Mouse (Mus musculus) C2C12 (cell line): Measurements from ENCODE around the gene Ube2ql1. TPM values are rescaled to one million over a fixed set of nuclear protein-coding genes. Genes with fewer than 3 reads are reported as not detected.

Source experiments
- H3K27me3 ChIP-seq: one replicate; pipeline ENCODE4 v1.6.1; 2011; ENCODE audit not compliant: control insufficient read depth, insufficient read depth, insufficient read length
- H3K36me3 ChIP-seq: one replicate; pipeline ENCODE4 v1.6.1; 2011; ENCODE audit not compliant: control insufficient read depth, insufficient read depth
- H3K4me3 ChIP-seq: one replicate; pipeline ENCODE4 v1.5.1; 2011; ENCODE audit warnings: mild to moderate bottlenecking, control low read depth; ENCODE audit not compliant: poor library complexity, insufficient read depth, severe bottlenecking
- H3K79me2 ChIP-seq: one replicate; pipeline ENCODE4 v1.6.1; 2011; ENCODE audit not compliant: control insufficient read depth, insufficient read depth
- H3K79me3 ChIP-seq: one replicate; pipeline ENCODE4 v1.6.1; 2011; ENCODE audit warnings: low read depth, control low read depth
- H3ac ChIP-seq: one replicate; pipeline ENCODE3; 2011; ENCODE audit warnings: low read depth; ENCODE audit not compliant: control insufficient read depth, insufficient read length
- CEBPB ChIP-seq: IDR thresholded peaks from one replicate; pipeline ENCODE4 v1.6.1; 2011; ENCODE audit warnings: low read depth, mild to moderate bottlenecking, control low read depth, moderate library complexity
- CTCF ChIP-seq: IDR thresholded peaks from one replicate; pipeline ENCODE4 v1.5.1; 2011; ENCODE audit not compliant: control insufficient read depth, insufficient read depth, insufficient read length
- FOSL1 ChIP-seq: IDR thresholded peaks from one replicate; pipeline ENCODE4 v1.8.0; 2011; ENCODE audit warnings: mild to moderate bottlenecking, low read length; ENCODE audit not compliant: poor library complexity, insufficient read depth, severe bottlenecking
- MAX ChIP-seq: IDR thresholded peaks from one replicate; pipeline ENCODE4 v1.6.1; 2011; ENCODE audit warnings: mild to moderate bottlenecking, control low read depth
- MYOD1 ChIP-seq: IDR thresholded peaks from one replicate; pipeline ENCODE4 v1.6.1; 2011; ENCODE audit warnings: low read depth; ENCODE audit not compliant: control insufficient read depth, insufficient read length
- MYOG ChIP-seq: IDR thresholded peaks from one replicate; pipeline ENCODE4 v1.6.1; 2011; ENCODE audit not compliant: control insufficient read depth, insufficient read length; ENCODE audit errors: extremely low read depth
- USF1 ChIP-seq: IDR thresholded peaks from one replicate; pipeline ENCODE4 v1.6.1; 2011; ENCODE audit warnings: low read depth, mild to moderate bottlenecking, control low read depth, moderate library complexity
- polyA plus RNA-seq: library from polyadenylated mRNA; unstranded; fragments of >200 nt; fragmentation: generic; extraction: Trizol; gene quantifications from one replicate; pipeline ENCODE4 v1.2.1, GENCODE M21; 2012; ENCODE audit warnings: missing spikeins

Gene Ube2ql1
- polyA plus RNA-seq, 1 experiment = 0.13 TPM

DNA sequence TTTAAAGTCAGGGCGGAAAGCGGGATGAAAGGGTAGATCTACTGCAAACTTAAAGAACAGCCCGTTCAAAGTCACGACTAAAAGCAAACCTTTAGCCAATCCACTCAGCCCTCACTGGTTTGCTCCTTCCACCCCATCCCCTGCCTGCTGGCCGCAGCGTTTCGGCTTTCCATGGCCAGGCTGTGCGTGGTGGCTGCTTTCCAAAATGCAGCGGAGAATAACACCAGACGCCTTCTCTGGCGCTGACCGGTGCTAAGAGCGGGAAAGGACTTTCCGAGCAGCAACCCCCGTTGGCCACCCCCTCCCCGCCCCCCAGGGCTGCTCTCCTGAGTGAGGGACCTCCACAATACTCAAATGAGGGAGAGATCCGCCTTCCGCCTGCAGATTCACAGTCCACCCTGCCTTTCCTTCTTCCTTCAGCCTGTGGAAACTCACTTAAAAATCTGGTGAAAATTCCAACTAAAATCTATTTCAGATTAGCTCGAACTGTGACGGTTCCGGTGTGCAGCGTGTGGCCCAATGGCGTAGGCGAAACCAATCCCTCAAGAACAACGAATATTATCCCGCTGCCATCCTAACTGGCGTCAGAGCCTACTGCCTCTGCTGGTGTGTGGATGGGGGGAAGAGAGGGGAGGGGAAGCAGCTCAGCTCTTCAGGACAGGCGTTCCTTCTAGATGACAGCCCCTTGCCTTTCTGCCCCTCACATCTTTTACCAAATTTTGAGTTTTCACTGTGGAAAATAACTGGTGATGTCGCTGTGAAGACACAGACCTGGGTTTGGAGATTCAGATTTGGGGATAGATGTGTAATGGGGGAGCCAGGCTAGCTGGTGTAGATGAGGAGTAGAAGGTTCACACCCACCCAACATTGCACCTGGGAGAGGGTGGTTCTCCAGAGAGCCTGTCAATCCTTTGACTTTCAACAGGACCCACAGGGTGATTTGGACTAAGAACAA, 919 bp upstream of the Ube2ql1 start:
- H3K4me3 ChIP-seq = no peak overlapping the region
- H3K27me3 ChIP-seq = peaks cover 39% of the 10 kb centered on the region
- H3ac ChIP-seq = no peak overlapping the region
- H3K36me3 ChIP-seq = no peaks in the 10 kb centered on the region
- TF ChIP-seq MYOG (no peak), CTCF (no peak), CEBPB (no peak), FOSL1 (no peak), MYOD1 (no peak), USF1 (no peak), MAX (no peak)
- H3K79me3 ChIP-seq = no peaks in the 10 kb centered on the region
- H3K79me2 ChIP-seq = no peaks in the 10 kb centered on the region

GRCm38 (mm10) chr13:69739091-69739758, 464 bp downstream of the Ube2ql1 start:
- no peak overlapping the region for H3K4me3 ChIP-seq
- H3K79me3 ChIP-seq = no peaks in the 10 kb centered on the region
- H3ac ChIP-seq = peak overlapping the region; percentile 3
- H3K36me3 ChIP-seq = no peaks in the 10 kb centered on the region
- TF ChIP-seq MYOG = no peak
- no peak for TF ChIP-seq FOSL1
- TF ChIP-seq MAX = no peak
- no peak for TF ChIP-seq USF1
- no peak for TF ChIP-seq MYOD1
- TF ChIP-seq CTCF = no peak
- TF ChIP-seq CEBPB = no peak
- peaks cover 47% of the 10 kb centered on the region for H3K27me3 ChIP-seq
- no peaks in the 10 kb centered on the region for H3K79me2 ChIP-seq

DNA sequence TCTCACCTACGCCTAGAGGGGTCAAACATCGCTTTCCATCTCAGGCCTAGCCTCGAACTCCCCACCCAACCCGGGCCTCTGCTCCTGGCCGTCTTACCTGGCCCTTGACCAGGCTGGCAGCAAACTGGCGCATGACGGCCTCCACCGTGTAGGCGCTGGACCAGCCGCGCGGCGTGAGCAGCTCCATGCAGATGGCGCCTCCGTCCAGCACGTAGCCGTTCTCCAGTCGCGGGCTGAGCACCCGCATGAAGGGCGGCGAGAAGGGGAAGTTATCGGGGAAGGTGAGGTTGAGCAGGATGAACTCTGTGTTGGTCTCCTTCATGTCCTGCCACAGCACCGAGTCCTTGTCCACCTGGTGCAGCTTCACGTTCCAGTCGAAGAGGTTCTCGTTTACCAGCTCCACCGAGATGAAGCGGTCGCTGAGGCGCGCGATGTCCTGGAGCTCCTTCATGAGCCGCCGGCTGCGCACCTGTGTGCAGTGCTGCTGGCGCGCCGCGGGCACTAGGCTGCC, 1.2 kb downstream of the Ube2ql1 start:
- Histone ChIP-seq H3K79me3 (no peaks in the 10 kb centered on the region), H3K79me2 (no peaks in the 10 kb centered on the region), H3K27me3 (peaks cover 47% of the 10 kb centered on the region), H3K36me3 (no peaks in the 10 kb centered on the region), H3ac (no peak overlapping the region), H3K4me3 (no peak overlapping the region)
- no peak for TF ChIP-seq CTCF
- no peak for TF ChIP-seq CEBPB
- no peak for TF ChIP-seq FOSL1
- TF ChIP-seq MAX = no peak
- no peak for TF ChIP-seq MYOD1
- no peak for TF ChIP-seq MYOG
- TF ChIP-seq USF1 = no peak

- Histone ChIP-seq H3ac (no peak overlapping the region), H3K79me3 (no peaks in the 10 kb centered on the region), H3K27me3 (peaks cover 47% of the 10 kb centered on the region), H3K4me3 (no peak overlapping the region), H3K36me3 (no peaks in the 10 kb centered on the region), H3K79me2 (no peaks in the 10 kb centered on the region)
- TF ChIP-seq MYOG (no peak), USF1 (no peak), FOSL1 (no peak), MYOD1 (no peak), MAX (no peak), CTCF (no peak), CEBPB (no peak)
Measured at GRCm38 (mm10) chr13:69737444-69738185, 2.1 kb downstream of the Ube2ql1 start.

DNA sequence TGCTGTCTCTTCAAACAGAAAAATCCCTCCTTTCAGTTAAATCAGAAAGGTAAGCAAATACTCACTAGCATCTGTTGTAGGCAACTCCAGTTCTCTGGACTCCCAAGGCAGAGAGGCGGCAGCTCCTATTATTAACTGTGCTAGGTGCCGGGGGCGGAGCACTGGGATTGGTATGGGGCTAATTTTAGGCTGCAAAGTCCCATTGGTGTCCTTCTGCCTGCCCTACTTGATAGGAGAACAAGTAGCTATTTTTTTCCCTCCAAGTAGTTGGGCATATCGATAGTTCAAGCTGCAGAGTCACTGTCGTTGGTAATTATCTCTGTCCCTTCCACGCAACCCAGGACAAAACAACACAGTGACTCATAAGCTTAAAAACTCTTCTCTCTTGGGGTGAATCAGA, 7.1 kb downstream of the Ube2ql1 start:
- no peak overlapping the region for H3ac ChIP-seq
- H3K36me3 ChIP-seq = no peaks in the 10 kb centered on the region
- H3K4me3 ChIP-seq = no peak overlapping the region
- no peak for TF ChIP-seq FOSL1
- TF ChIP-seq MYOG = no peak
- TF ChIP-seq MYOD1 = no peak
- TF ChIP-seq MAX = no peak
- TF ChIP-seq CTCF = no peak
- no peak for TF ChIP-seq CEBPB
- no peak for TF ChIP-seq USF1
- H3K27me3 ChIP-seq = peaks cover 26% of the 10 kb centered on the region
- H3K79me2 ChIP-seq = no peaks in the 10 kb centered on the region
- H3K79me3 ChIP-seq = no peaks in the 10 kb centered on the region
